ENCODE assay signal across 25 mouse cellular contexts in genomic region chr16:12726043-12726442, GRCm38 (mm10).
"Had no signal": no experiment of that assay in that cellular context is flagged by ENCODE, and none has a peak within 500 bp of the region (broad histone marks: within the 10 kb centered on the region; RNA-seq: fewer than 3 reads in every experiment).

No protein-coding gene starts in this region.

- ATAC-seq: hindbrain, embryonic 16.5 days; inflammation-experienced regulatory T-cells, adult 6 months; intestine, embryonic 15.5 days; intestine, postnatal 0 days had no signal

- H3K4me2 ChIP-seq: heart, embryonic 12.5 days; hindbrain, embryonic 12.5 days; hindbrain, embryonic 14.5 days; intestine, embryonic 15.5 days; limb, embryonic 13.5 days; limb, embryonic 15.5 days had no signal

- H3K9ac ChIP-seq: heart, embryonic 12.5 days; hindbrain, embryonic 12.5 days; hindbrain, embryonic 14.5 days; intestine, embryonic 15.5 days; limb, embryonic 13.5 days; limb, embryonic 15.5 days; liver, embryonic 14.5 days had no signal

- DNase-seq: gastrocnemius, adult 2 months; gastrocnemius, postnatal 10 days; gastrocnemius, postnatal 25 days; heart, postnatal 10 days; heart, postnatal 4 days; kidney, adult 18-20 months; kidney, adult 8-10 months; kidney, postnatal 10 days; kidney, postnatal 25 days; kidney, postnatal 4 days; left cerebral cortex, postnatal 4 days had no signal

- H3K4me3 ChIP-seq: gastrocnemius, adult 2 months; heart, embryonic 10.5 days; heart, embryonic 12.5 days; hindbrain, embryonic 10.5 days; hindbrain, embryonic 12.5 days; intestine, embryonic 15.5 days; layer of hippocampus, adult 2 months; left cerebral cortex, adult 2 months; limb, embryonic 13.5 days; limb, embryonic 15.5 days had no signal

- H3K9me3 ChIP-seq: heart, embryonic 10.5 days; heart, embryonic 12.5 days; hindbrain, embryonic 10.5 days; hindbrain, embryonic 12.5 days; intestine, embryonic 15.5 days; limb, embryonic 13.5 days; limb, embryonic 15.5 days had no signal

- H3K4me1 ChIP-seq: heart, embryonic 10.5 days; heart, embryonic 12.5 days; hindbrain, embryonic 10.5 days; hindbrain, embryonic 12.5 days; intestine, embryonic 15.5 days; limb, embryonic 13.5 days; limb, embryonic 15.5 days had no signal

- H3K36me3 ChIP-seq: heart, embryonic 10.5 days; heart, embryonic 12.5 days; hindbrain, embryonic 10.5 days; hindbrain, embryonic 12.5 days; intestine, embryonic 15.5 days; limb, embryonic 13.5 days; limb, embryonic 15.5 days had no signal

- H3K27ac ChIP-seq: gastrocnemius, adult 2 months; heart, embryonic 10.5 days; hindbrain, embryonic 10.5 days; hindbrain, embryonic 12.5 days; hindbrain, embryonic 14.5 days; intestine, embryonic 15.5 days; layer of hippocampus, adult 2 months; left cerebral cortex, adult 2 months; limb, embryonic 13.5 days; limb, embryonic 15.5 days; liver, embryonic 14.5 days had no signal

- H3K27me3 ChIP-seq: heart, embryonic 12.5 days; hindbrain, embryonic 12.5 days; intestine, embryonic 15.5 days; limb, embryonic 13.5 days; limb, embryonic 15.5 days had no signal
